In the genomic region with DNA sequence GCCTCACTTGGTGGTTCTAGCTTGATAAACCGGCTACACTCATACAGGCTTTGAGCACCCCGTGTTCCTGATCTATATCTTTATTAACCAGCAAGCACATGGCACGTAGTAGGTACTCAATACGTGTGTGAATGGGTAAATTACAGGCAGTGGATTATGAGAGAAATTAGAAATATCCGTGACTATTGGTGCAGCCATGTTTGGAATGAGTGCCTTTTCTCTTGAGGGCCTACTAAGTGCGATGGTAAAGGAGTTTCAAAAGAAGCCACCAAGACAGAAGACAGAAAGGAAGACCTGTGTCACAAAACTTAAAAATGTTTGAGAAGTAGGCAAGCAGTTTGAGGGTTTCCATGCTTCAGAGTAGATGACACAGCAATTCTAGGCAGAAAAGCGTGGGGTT, we compare ENCODE assay signal across 35 mouse cellular contexts.
"Had no signal": no experiment of that assay in that cellular context is flagged by ENCODE, and none has a peak within 500 bp of the region (broad histone marks: within the 10 kb centered on the region; RNA-seq: fewer than 3 reads in every experiment).

No protein-coding gene starts in this region.

- ATAC-seq: hindbrain, embryonic 16.5 days; hindbrain, postnatal 0 days; inflammation-experienced regulatory T-cells, adult 6 months; intestine, embryonic 15.5 days; intestine, embryonic 16.5 days; intestine, postnatal 0 days had no signal

- H3K4me1 ChIP-seq: intestine, embryonic 15.5 days had no signal

- H3K4me3 ChIP-seq: heart, embryonic 10.5 days; heart, embryonic 12.5 days; heart, embryonic 13.5 days; heart, embryonic 15.5 days; hindbrain, embryonic 10.5 days; hindbrain, embryonic 12.5 days; hindbrain, embryonic 13.5 days; hindbrain, embryonic 15.5 days; intestine, embryonic 15.5 days; kidney, embryonic 15.5 days; layer of hippocampus, adult 2 months; left cerebral cortex, adult 2 months had no signal

- H3K27ac ChIP-seq: heart, embryonic 10.5 days; heart, embryonic 13.5 days; heart, embryonic 15.5 days; hindbrain, embryonic 10.5 days; hindbrain, embryonic 12.5 days; hindbrain, embryonic 13.5 days; hindbrain, embryonic 14.5 days; hindbrain, embryonic 15.5 days; hindbrain, postnatal 0 days; intestine, embryonic 15.5 days; kidney, embryonic 15.5 days; kidney, postnatal 0 days; layer of hippocampus, adult 2 months; left cerebral cortex, adult 2 months had no signal

- H3K36me3 ChIP-seq: heart, embryonic 10.5 days; heart, embryonic 12.5 days; heart, embryonic 13.5 days; heart, embryonic 15.5 days; hindbrain, embryonic 10.5 days; hindbrain, embryonic 12.5 days; hindbrain, embryonic 13.5 days; hindbrain, embryonic 15.5 days; intestine, embryonic 15.5 days; kidney, embryonic 15.5 days had no signal

- H3K9me3 ChIP-seq: heart, embryonic 10.5 days; heart, embryonic 12.5 days; heart, embryonic 13.5 days; heart, embryonic 15.5 days; hindbrain, embryonic 10.5 days; hindbrain, embryonic 12.5 days; hindbrain, embryonic 13.5 days; hindbrain, embryonic 15.5 days; intestine, embryonic 15.5 days; kidney, embryonic 15.5 days had no signal

- H3K4me2 ChIP-seq: heart, embryonic 11.5 days; heart, embryonic 12.5 days; heart, embryonic 13.5 days; heart, embryonic 15.5 days; hindbrain, embryonic 12.5 days; hindbrain, embryonic 13.5 days; hindbrain, embryonic 14.5 days; hindbrain, embryonic 15.5 days; intestine, embryonic 15.5 days; kidney, embryonic 15.5 days had no signal

- DNase-seq: heart, postnatal 10 days; heart, postnatal 14 days; heart, postnatal 36 days; heart, postnatal 4 days; kidney, adult 11 months; kidney, adult 18-20 months; kidney, adult 8-10 months; kidney, adult 9 months; kidney, postnatal 10 days; kidney, postnatal 14 days; kidney, postnatal 25 days; kidney, postnatal 36 days; kidney, postnatal 4 days; layer of hippocampus, adult 9-11 months; layer of hippocampus, postnatal 36 days had no signal

- H3K9ac ChIP-seq: heart, embryonic 12.5 days; heart, embryonic 13.5 days; heart, embryonic 15.5 days; hindbrain, embryonic 12.5 days; hindbrain, embryonic 13.5 days; hindbrain, embryonic 14.5 days; hindbrain, embryonic 15.5 days; intestine, embryonic 15.5 days; kidney, embryonic 15.5 days had no signal

- H3K27me3 ChIP-seq: heart, embryonic 12.5 days; heart, embryonic 13.5 days; heart, embryonic 15.5 days; hindbrain, embryonic 12.5 days; hindbrain, embryonic 13.5 days; hindbrain, embryonic 15.5 days; intestine, embryonic 15.5 days; kidney, embryonic 15.5 days had no signal
